Mouse (Mus musculus): Measurements from ENCODE around the gene Gm4450. TPM values are rescaled to one million over a fixed set of nuclear protein-coding genes. Genes with fewer than 3 reads are reported as not detected.
"Not testable (repeated sequence)": the region's sequence is repeated elsewhere in the genome, so short reads cannot be mapped to it uniquely, and the experiment has no call there.

Gm4450 gene
- polyA plus RNA-seq, 1 experiment from 2014 or later = not detected

GRCm38 (mm10) chr3:98422926-98423325, 34.0 kb downstream of the Gm4450 start:
- Histone ChIP-seq H3K9me3 (ENCODE audit: control insufficient read depth, low read length) (no peaks in the 10 kb centered on the region), H3K27ac (ENCODE audit: low read length) (no peak overlapping the region), H3K4me1 (replicated peaks; ENCODE audit: control insufficient read depth, insufficient read depth, low read length) (peaks cover 5% of the 10 kb centered on the region), H3K36me3 (ENCODE audit: control insufficient read depth, insufficient read depth, low read length) (peaks cover 4% of the 10 kb centered on the region; the same call in 1 of the 2 replicates), H3K27me3 (ENCODE audit: control insufficient read depth, insufficient read depth, low read depth, low read length) (peaks cover 3% of the 10 kb centered on the region; the same call in 1 of the 2 replicates), H3K9ac (ENCODE audit: low read length) (no peak overlapping the region), H3K4me3 (ENCODE audit: low read length) (no peak overlapping the region), H3K4me2 (ENCODE audit: low read depth, low read length) (no peak overlapping the region)
- WGBS = 53% methylated on average over 4 of the region's 4 CpGs
- ATAC-seq (ENCODE audit: low read depth) = no peak

GRCm38 (mm10) chr3:98419786-98420070, 37.2 kb downstream of the Gm4450 start:
- H3K36me3 ChIP-seq (ENCODE audit: control insufficient read depth, insufficient read depth, low read length) = no peaks in the 10 kb centered on the region
- no peak overlapping the region for H3K4me3 ChIP-seq (ENCODE audit: low read length)
- H3K9ac ChIP-seq (ENCODE audit: low read length) = no peak overlapping the region
- H3K9me3 ChIP-seq (ENCODE audit: control insufficient read depth, low read length) = no peaks in the 10 kb centered on the region
- H3K4me2 ChIP-seq (ENCODE audit: low read depth, low read length) = no peak overlapping the region
- no peak for ATAC-seq (ENCODE audit: low read depth)
- peaks cover 27% of the 10 kb centered on the region for H3K4me1 ChIP-seq (replicated peaks; ENCODE audit: control insufficient read depth, insufficient read depth, low read length)
- no peaks in the 10 kb centered on the region for H3K27me3 ChIP-seq (ENCODE audit: control insufficient read depth, insufficient read depth, low read depth, low read length)
- no peak overlapping the region for H3K27ac ChIP-seq (ENCODE audit: low read length)
- 34% methylated on average over 4 of the region's 4 CpGs for WGBS

GRCm38 (mm10) chr3:98418991-98419785, 37.7 kb downstream of the Gm4450 start:
- peaks cover 33% of the 10 kb centered on the region for H3K4me1 ChIP-seq (replicated peaks; ENCODE audit: control insufficient read depth, insufficient read depth, low read length)
- H3K9ac ChIP-seq (ENCODE audit: low read length) = no peak overlapping the region
- no peaks in the 10 kb centered on the region for H3K27me3 ChIP-seq (ENCODE audit: control insufficient read depth, insufficient read depth, low read depth, low read length)
- ATAC-seq (ENCODE audit: low read depth) = no peak
- H3K27ac ChIP-seq (ENCODE audit: low read length) = no peak overlapping the region
- H3K4me2 ChIP-seq (ENCODE audit: low read depth, low read length) = no peak overlapping the region
- H3K36me3 ChIP-seq (ENCODE audit: control insufficient read depth, insufficient read depth, low read length) = no peaks in the 10 kb centered on the region
- 59% methylated on average over 6 of the region's 6 CpGs for WGBS
- H3K4me3 ChIP-seq (ENCODE audit: low read length) = no peak overlapping the region
- no peaks in the 10 kb centered on the region for H3K9me3 ChIP-seq (ENCODE audit: control insufficient read depth, low read length)

- H3K27ac ChIP-seq (ENCODE audit: low read length) = peak overlapping the region; percentile 76
- peaks cover 42% of the 10 kb centered on the region for H3K4me1 ChIP-seq (replicated peaks; ENCODE audit: control insufficient read depth, insufficient read depth, low read length)
- no peaks in the 10 kb centered on the region for H3K36me3 ChIP-seq (ENCODE audit: control insufficient read depth, insufficient read depth, low read length)
- H3K9me3 ChIP-seq (ENCODE audit: control insufficient read depth, low read length) = no peaks in the 10 kb centered on the region
- H3K27me3 ChIP-seq (ENCODE audit: control insufficient read depth, insufficient read depth, low read depth, low read length) = no peaks in the 10 kb centered on the region
- H3K9ac ChIP-seq (ENCODE audit: low read length) = no peak overlapping the region
- WGBS = 13% methylated on average over 4 of the region's 4 CpGs
- peak; percentile 83 for ATAC-seq (ENCODE audit: low read depth)
- peak overlapping the region; percentile 24; the same call in 1 of the 2 replicates for H3K4me2 ChIP-seq (ENCODE audit: low read depth, low read length)
- H3K4me3 ChIP-seq (ENCODE audit: low read length) = no peak overlapping the region
These were observed 39.6 kb downstream of the Gm4450 start for GRCm38 (mm10) chr3:98417328-98417727.

GRCm38 (mm10) chr3:98416426-98417250, 40.3 kb downstream of the Gm4450 start:
- H3K4me1 ChIP-seq (replicated peaks; ENCODE audit: control insufficient read depth, insufficient read depth, low read length) = peaks cover 42% of the 10 kb centered on the region
- no peak overlapping the region for H3K9ac ChIP-seq (ENCODE audit: low read length)
- no peaks in the 10 kb centered on the region for H3K27me3 ChIP-seq (ENCODE audit: control insufficient read depth, insufficient read depth, low read depth, low read length)
- peak overlapping the region; percentile 76 for H3K27ac ChIP-seq (ENCODE audit: low read length)
- H3K4me2 ChIP-seq (ENCODE audit: low read depth, low read length) = peak overlapping the region; percentile 24; the same call in 1 of the 2 replicates
- no peaks in the 10 kb centered on the region for H3K36me3 ChIP-seq (ENCODE audit: control insufficient read depth, insufficient read depth, low read length)
- no peaks in the 10 kb centered on the region for H3K9me3 ChIP-seq (ENCODE audit: control insufficient read depth, low read length)
- H3K4me3 ChIP-seq (ENCODE audit: low read length) = no peak overlapping the region
- ATAC-seq (ENCODE audit: low read depth) = 0 out of 2 replicates have a peak, but pooled peaks have one; percentile 1
- WGBS = 57% methylated on average over 5 of the region's 5 CpGs

GRCm38 (mm10) chr3:98414296-98414695, 42.6 kb downstream of the Gm4450 start:
- peaks cover 42% of the 10 kb centered on the region for H3K4me1 ChIP-seq (replicated peaks; ENCODE audit: control insufficient read depth, insufficient read depth, low read length)
- H3K9me3 ChIP-seq (ENCODE audit: control insufficient read depth, low read length) = no peaks in the 10 kb centered on the region
- WGBS = 47% methylated on average over 3 of the region's 3 CpGs
- ATAC-seq (ENCODE audit: low read depth) = peak; percentile 72
- no peaks in the 10 kb centered on the region for H3K27me3 ChIP-seq (ENCODE audit: control insufficient read depth, insufficient read depth, low read depth, low read length)
- no peak overlapping the region for H3K4me3 ChIP-seq (ENCODE audit: low read length)
- H3K4me2 ChIP-seq (ENCODE audit: low read depth, low read length) = no peak overlapping the region
- H3K36me3 ChIP-seq (ENCODE audit: control insufficient read depth, insufficient read depth, low read length) = no peaks in the 10 kb centered on the region
- H3K27ac ChIP-seq (ENCODE audit: low read length) = peak overlapping the region; percentile 86
- H3K9ac ChIP-seq (ENCODE audit: low read length) = no peak overlapping the region

- Histone ChIP-seq H3K36me3 (ENCODE audit: control insufficient read depth, insufficient read depth, low read length) (no peaks in the 10 kb centered on the region), H3K27me3 (ENCODE audit: control insufficient read depth, insufficient read depth, low read depth, low read length) (no peaks in the 10 kb centered on the region), H3K9ac (ENCODE audit: low read length) (no peak overlapping the region), H3K4me3 (ENCODE audit: low read length) (no peak overlapping the region), H3K9me3 (ENCODE audit: control insufficient read depth, low read length) (no peaks in the 10 kb centered on the region), H3K4me2 (ENCODE audit: low read depth, low read length) (no peak overlapping the region), H3K4me1 (replicated peaks; ENCODE audit: control insufficient read depth, insufficient read depth, low read length) (peaks cover 42% of the 10 kb centered on the region), H3K27ac (ENCODE audit: low read length) (peak overlapping the region; percentile 59; the same call in 1 of the 2 replicates)
- WGBS = 51% methylated on average over 2 of the region's 2 CpGs
- no peak for ATAC-seq (ENCODE audit: low read depth)
These were observed 43.2 kb downstream of the Gm4450 start for GRCm38 (mm10) chr3:98413733-98414132.

GRCm38 (mm10) chr3:98410619-98411580, 46.0 kb downstream of the Gm4450 start:
- H3K4me1 ChIP-seq (replicated peaks; ENCODE audit: control insufficient read depth, insufficient read depth, low read length) = peaks cover 24% of the 10 kb centered on the region
- H3K36me3 ChIP-seq (ENCODE audit: control insufficient read depth, insufficient read depth, low read length); H3K9ac ChIP-seq (ENCODE audit: low read length); H3K4me3 ChIP-seq (ENCODE audit: low read length); H3K9me3 ChIP-seq (ENCODE audit: control insufficient read depth, low read length); H3K27me3 ChIP-seq (ENCODE audit: control insufficient read depth, insufficient read depth, low read depth, low read length); H3K4me2 ChIP-seq (ENCODE audit: low read depth, low read length); H3K27ac ChIP-seq (ENCODE audit: low read length): not testable (repeated sequence)
- ATAC-seq (ENCODE audit: low read depth) = peak; percentile 86
- 72% methylated on average over 16 of the region's 27 CpGs for WGBS

Measured in lung, embryonic 16.5 days (tissue).